Mouse (Mus musculus) limb, embryonic 11.5 days (tissue): ENCODE data around the gene Gimap5. TPM values are rescaled to one million over a fixed set of nuclear protein-coding genes. Genes with fewer than 3 reads are reported as not detected.
A peak's percentile ranks its signal among the peaks of the same experiment; 100 is the strongest.

ENCODE experiments used
- ATAC-seq: fragments of 200-750 bp; cut with Nextera tagmentation; 2 replicates; pipeline ENCODE4 v1.8.0; 2017; ENCODE audit warnings: low read depth; ENCODE audit not compliant: insufficient number of reproducible peaks, low FRiP score, low TSS enrichment
- DNase-seq: peaks from one replicate; pipeline ENCODE4 v3.0.0-alpha.2; 2015; ENCODE audit warnings: low spot score
- H3K27ac ChIP-seq: fragments of 300-500 bp; sonication (generic); replicated peaks from 2 replicates; pipeline ENCODE4 v1.5.1; 2014; ENCODE audit warnings: low read depth, mild to moderate bottlenecking, low read length
- H3K27me3 ChIP-seq: fragments of 300-500 bp; sonication (generic); 2 replicates; pipeline ENCODE4 v1.6.1; 2014; ENCODE audit warnings: mild to moderate bottlenecking, low read length, mixed read lengths; ENCODE audit not compliant: control insufficient read depth, insufficient read depth
- H3K36me3 ChIP-seq: fragments of 300-500 bp; sonication (generic); 2 replicates; pipeline ENCODE4 v1.6.1; 2014; ENCODE audit warnings: mild to moderate bottlenecking, low read length, moderate library complexity, mixed read lengths; ENCODE audit not compliant: control insufficient read depth, insufficient read depth
- H3K4me1 ChIP-seq: fragments of 300-500 bp; sonication (generic); 2 replicates; pipeline ENCODE4 v1.6.1; 2014; ENCODE audit warnings: low read length, mixed read lengths; ENCODE audit not compliant: control insufficient read depth, insufficient read depth
- H3K4me2 ChIP-seq: fragments of 300-500 bp; sonication (generic); 2 replicates; pipeline ENCODE4 v1.6.1; 2014; ENCODE audit warnings: low read depth, mild to moderate bottlenecking, moderate library complexity; ENCODE audit not compliant: severe bottlenecking
- H3K4me3 ChIP-seq: fragments of 300-500 bp; sonication (generic); 2 replicates; pipeline ENCODE4 v1.5.1; 2014; ENCODE audit warnings: low read depth, low read length
- H3K9ac ChIP-seq: fragments of 300-500 bp; sonication (generic); 2 replicates; pipeline ENCODE4 v1.6.1; 2014; ENCODE audit warnings: mild to moderate bottlenecking, low read length
- H3K9me3 ChIP-seq: fragments of 300-500 bp; sonication (generic); 2 replicates; pipeline ENCODE4 v1.6.1; 2016; ENCODE audit warnings: low read length; ENCODE audit not compliant: control insufficient read depth
- WGBS: fragments of 180-500 bp; shearing (Covaris S2); extraction: QIAGEN DNeasy Blood & Tissue Kit; methylation state at CpG from one replicate; pipeline ENCODE4 v1.1.7; 2014; 5-methylcytosine and 5-hydroxymethylcytosine counted together
- polyA plus RNA-seq: library from polyadenylated mRNA; unstranded; fragments of >200 nt; fragmentation: Nextera tagmentation; extraction: Ambion mirVana; gene quantifications from 2 replicates; pipeline ENCODE4 v1.2.1, GENCODE M21; 2014

The Gimap5 gene
- polyA plus RNA-seq, 1 experiment from 2014 or later: 1.4 TPM

DNA sequence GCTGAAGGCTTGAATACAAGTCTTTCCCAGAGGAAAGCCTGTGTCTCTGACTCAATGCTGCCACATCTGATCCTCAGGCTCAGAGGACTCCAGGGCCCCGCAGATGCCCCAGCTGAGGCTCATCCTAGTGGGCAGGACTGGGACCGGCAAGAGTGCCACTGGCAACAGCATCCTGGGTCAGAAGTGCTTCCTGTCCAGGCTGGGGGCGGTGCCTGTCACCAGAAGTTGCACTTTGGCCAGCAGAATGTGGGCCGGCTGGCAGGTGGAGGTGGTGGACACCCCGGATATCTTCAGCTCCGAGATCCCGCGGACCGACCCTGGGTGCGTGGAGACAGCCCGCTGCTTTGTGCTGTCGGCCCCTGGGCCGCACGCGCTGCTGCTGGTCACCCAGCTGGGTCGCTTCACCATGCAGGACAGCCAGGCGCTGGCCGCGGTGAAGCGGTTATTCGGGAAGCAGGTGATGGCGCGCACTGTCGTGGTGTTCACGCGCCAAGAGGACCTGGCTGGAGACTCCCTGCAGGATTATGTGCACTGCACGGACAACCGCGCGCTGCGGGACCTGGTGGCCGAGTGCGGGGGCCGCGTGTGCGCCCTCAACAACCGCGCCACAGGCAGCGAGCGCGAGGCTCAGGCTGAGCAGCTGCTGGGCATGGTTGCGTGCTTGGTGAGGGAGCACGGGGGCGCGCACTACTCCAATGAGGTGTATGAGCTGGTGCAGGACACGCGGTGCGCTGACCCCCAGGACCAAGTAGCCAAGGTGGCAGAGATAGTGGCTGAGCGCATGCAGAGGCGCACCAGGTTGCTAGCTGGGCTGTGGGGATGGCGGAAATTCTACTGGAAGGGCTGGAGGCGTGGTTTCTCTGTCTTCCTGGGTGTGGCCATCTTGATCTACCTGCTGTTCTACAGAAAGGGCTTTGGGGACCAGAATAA is 3.3 kb upstream of the Gimap5 start:
- 2% methylated on average over 52 of the region's 52 CpGs for WGBS
- Histone ChIP-seq H3K4me3 (peak overlapping the region; percentile 36), H3K27ac (no peak overlapping the region), H3K9ac (no peak overlapping the region), H3K36me3 (no peaks in the 10 kb centered on the region), H3K4me1 (peaks cover 5% of the 10 kb centered on the region; the same call in 1 of the 2 replicates), H3K9me3 (no peaks in the 10 kb centered on the region), H3K4me2 (peak overlapping the region; percentile 89), H3K27me3 (peaks cover 20% of the 10 kb centered on the region)
- no peak for ATAC-seq
- peak; percentile 41 for DNase-seq

DNA sequence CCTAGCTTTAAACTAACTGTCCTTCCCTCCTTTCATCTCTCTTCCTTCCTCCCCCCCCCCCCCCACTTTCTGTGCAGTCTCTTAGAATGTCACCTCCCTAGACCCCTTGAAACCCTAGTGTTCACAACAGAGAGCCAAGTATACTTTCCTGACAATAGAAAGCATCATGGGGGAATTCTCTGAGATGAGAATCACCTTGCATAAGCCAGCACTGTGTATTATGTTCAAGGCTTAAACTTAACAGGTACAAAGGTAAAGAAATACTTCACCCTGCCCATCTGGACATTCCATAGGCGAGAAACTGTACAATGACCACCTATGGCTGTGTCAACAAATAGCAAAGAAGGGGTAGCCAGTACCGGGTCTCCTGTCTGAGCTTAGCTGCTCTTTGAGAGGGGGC is 507 bp upstream of the Gimap5 start:
- WGBS: 74% methylated on average over 2 of the region's 2 CpGs
- no peak overlapping the region for H3K4me2 ChIP-seq
- H3K27ac ChIP-seq: no peak overlapping the region
- DNase-seq: no peak
- H3K9me3 ChIP-seq: no peaks in the 10 kb centered on the region
- H3K4me1 ChIP-seq: peaks cover 5% of the 10 kb centered on the region; the same call in 1 of the 2 replicates
- H3K27me3 ChIP-seq: peaks cover 20% of the 10 kb centered on the region
- H3K4me3 ChIP-seq: no peak overlapping the region
- ATAC-seq: no peak
- no peaks in the 10 kb centered on the region for H3K36me3 ChIP-seq
- H3K9ac ChIP-seq: no peak overlapping the region

GRCm38 (mm10) chr6:48747091-48747966 is 1.3 kb downstream of the Gimap5 start:
- Histone ChIP-seq H3K36me3 (no peaks in the 10 kb centered on the region), H3K4me3 (no peak overlapping the region), H3K4me2 (no peak overlapping the region), H3K27me3 (peaks cover 11% of the 10 kb centered on the region), H3K4me1 (peaks cover 3% of the 10 kb centered on the region; the same call in 1 of the 2 replicates), H3K27ac (no peak overlapping the region), H3K9me3 (no peaks in the 10 kb centered on the region), H3K9ac (no peak overlapping the region)
- no peak for ATAC-seq
- no peak for DNase-seq
- WGBS: 54% methylated on average over 7 of the region's 7 CpGs

DNA sequence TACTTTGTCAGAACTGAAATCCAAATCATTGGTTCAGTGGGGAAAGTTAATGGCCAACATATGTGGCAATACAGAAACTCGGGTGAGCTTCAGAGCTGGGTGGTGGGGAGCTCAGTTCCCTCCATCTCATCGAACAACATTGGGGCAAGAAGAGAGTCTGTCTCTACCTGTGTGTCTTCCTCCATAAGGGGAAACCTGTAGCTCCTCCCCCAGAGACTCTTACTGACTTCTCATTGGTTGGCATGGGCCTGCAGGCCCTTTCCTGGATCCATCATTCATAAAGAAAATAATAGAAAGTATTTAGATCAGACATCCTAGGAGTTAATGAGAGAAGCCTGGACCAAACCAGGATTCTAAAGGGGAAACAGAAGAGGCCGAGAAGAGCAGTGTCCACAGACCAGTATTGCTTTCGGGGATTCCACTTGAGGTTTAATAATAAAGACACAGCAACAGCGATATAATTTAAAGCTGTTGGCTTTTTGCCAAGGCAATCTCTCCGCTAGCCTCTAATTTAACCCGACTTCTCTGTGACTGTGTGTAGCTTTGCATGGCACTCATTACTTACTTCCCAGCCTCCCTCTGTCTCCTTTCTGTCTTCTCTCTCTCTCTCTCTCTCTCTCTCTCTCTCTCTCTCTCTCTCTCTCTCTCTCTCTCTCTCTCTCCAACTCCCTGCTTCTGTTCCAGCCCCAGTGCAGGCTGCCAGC is 17.7 kb downstream of the Gimap5 start:
- H3K4me2 ChIP-seq: no peak overlapping the region
- H3K4me1 ChIP-seq: no peaks in the 10 kb centered on the region
- no peak overlapping the region for H3K27ac ChIP-seq
- H3K9me3 ChIP-seq: no peaks in the 10 kb centered on the region
- H3K36me3 ChIP-seq: no peaks in the 10 kb centered on the region
- ATAC-seq (no peak), DNase-seq (no peak)
- no peak overlapping the region for H3K4me3 ChIP-seq
- no peak overlapping the region for H3K9ac ChIP-seq
- WGBS: 81% methylated on average over 7 of the region's 7 CpGs
- H3K27me3 ChIP-seq: no peaks in the 10 kb centered on the region

DNA sequence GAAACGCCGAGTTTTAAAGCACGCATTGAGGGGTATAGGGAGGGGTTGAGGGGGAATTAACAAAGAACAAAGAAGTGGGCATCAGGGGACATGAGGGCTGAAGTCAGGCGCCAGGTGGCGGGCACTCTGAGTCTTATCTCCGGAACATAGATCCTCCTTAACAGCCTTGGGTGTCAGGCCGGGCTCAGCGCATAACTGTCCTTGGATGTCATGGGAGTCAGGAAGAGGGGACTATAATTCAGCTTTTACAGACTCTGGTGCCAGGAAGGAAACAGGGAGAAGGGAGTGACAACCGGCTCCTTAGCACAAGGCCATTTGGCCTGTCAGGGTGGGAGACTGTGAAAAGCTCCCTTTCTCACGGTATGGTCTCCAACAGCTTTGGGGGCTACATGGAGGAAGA is 18.5 kb downstream of the Gimap5 start:
- ATAC-seq (no peak), DNase-seq (no peak)
- no peak overlapping the region for H3K4me2 ChIP-seq
- H3K9me3 ChIP-seq: no peaks in the 10 kb centered on the region
- H3K4me3 ChIP-seq: no peak overlapping the region
- no peaks in the 10 kb centered on the region for H3K4me1 ChIP-seq
- no peak overlapping the region for H3K9ac ChIP-seq
- H3K36me3 ChIP-seq: no peaks in the 10 kb centered on the region
- H3K27ac ChIP-seq: no peak overlapping the region
- no peaks in the 10 kb centered on the region for H3K27me3 ChIP-seq
- 91% methylated on average over 10 of the region's 10 CpGs for WGBS

DNA sequence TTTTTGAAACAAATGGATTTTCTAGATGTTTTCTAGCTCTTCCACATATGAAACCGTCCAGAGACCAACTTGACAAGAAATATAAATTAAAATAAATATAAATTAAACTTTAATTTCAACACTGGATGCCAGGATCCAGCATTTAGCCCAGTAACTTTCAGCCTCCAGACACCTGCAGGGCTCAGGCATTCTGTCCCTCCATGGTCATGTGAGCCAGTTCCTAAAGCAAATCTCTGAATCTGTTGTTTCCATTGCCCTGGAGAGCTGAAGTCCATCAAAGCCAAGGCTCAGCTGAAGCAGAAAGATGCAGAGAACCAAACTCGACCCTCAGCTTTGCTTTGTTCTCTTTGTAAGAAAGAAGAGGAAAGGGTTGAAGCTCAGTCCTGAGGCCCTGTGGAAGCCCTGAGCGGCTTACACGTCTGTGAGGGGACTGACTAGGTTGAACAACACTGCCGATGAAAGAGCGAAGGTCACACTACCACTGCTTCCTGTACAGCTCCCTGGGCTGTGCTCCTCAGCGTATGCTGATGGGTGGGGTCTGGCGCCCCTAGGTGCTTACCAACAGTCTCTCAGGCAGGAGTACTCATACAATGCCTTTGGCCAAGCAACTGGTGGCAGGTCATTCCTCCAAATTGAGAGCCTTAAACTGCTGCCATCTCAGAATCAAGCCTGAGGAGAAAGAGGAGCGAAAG is 22.3 kb downstream of the Gimap5 start:
- ATAC-seq (no peak), DNase-seq (no peak)
- no peak overlapping the region for H3K4me3 ChIP-seq
- H3K4me1 ChIP-seq: no peaks in the 10 kb centered on the region
- H3K4me2 ChIP-seq: no peak overlapping the region
- H3K9ac ChIP-seq: no peak overlapping the region
- no peaks in the 10 kb centered on the region for H3K27me3 ChIP-seq
- H3K9me3 ChIP-seq: no peaks in the 10 kb centered on the region
- no peaks in the 10 kb centered on the region for H3K36me3 ChIP-seq
- WGBS: 79% methylated on average over 9 of the region's 9 CpGs
- H3K27ac ChIP-seq: no peak overlapping the region

- H3K4me3 ChIP-seq: no peak overlapping the region
- no peak overlapping the region for H3K9ac ChIP-seq
- H3K27ac ChIP-seq: no peak overlapping the region
- ATAC-seq (no peak), DNase-seq (no peak)
- H3K9me3 ChIP-seq: no peaks in the 10 kb centered on the region
- no peaks in the 10 kb centered on the region for H3K4me1 ChIP-seq
- WGBS: 87% methylated on average over 3 of the region's 3 CpGs
- no peaks in the 10 kb centered on the region for H3K27me3 ChIP-seq
- no peak overlapping the region for H3K4me2 ChIP-seq
- no peaks in the 10 kb centered on the region for H3K36me3 ChIP-seq
These were observed 22.9 kb downstream of the Gimap5 start for GRCm38 (mm10) chr6:48768933-48769332.
